ENCODE assay signal across 18 mouse cellular contexts in the genomic region with DNA sequence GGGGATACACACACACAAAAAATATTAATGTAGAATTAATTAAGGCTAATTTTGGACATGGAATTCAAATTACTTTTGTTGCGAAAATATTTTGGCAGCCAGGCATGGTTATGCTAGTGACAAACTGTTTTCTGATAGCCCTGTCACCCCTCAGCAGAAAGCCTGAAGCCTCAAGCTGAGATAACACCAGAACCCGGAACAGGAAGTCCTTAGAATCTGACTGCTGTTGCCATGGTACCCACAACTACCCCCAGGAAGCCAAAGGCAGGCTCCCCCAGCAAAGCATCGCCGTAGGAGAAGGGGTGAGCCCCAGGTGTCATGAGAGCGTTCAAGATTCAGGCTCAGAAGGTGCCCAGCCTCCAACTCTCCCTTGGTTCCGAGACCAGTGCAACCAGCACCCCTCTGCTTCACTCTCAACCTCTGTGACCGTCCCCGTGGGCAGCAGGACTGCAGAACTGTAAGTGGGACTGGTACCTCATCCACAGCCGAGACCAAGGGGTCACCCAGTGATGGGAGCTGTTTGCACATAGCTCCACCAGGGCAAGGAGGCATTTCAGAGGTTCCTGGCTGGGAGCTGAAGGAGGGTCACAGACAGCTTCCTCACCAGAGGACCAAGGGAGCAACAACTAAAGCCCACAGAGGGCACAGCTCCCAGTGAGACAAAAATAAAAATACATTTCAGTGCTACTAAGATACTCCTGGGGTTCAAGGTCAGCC. TPM values are rescaled to one million over a fixed set of nuclear protein-coding genes. Genes with fewer than 3 reads are reported as not detected.
A peak's percentile ranks its signal among the peaks of the same experiment; 100 is the strongest.
DNase-seq lines count a peak whose midpoint lies in the region; ATAC-seq and TF ChIP-seq lines count a peak whose summit lies in the region.
"Had no signal": no experiment of that assay in that cellular context is flagged by ENCODE, and none has a peak within 500 bp of the region (broad histone marks: within the 10 kb centered on the region; RNA-seq: fewer than 3 reads in every experiment).

A gene (plus strand): TSS at position 156 of the 717 bp plus-strand sequence.

- H3K4me2 ChIP-seq in heart, embryonic 13.5 days = no peak within 1 kb of the TSS
- H3K4me2 ChIP-seq in CH12.LX (ENCODE audit: insufficient read depth, low read depth, poor library complexity, severe bottlenecking) = no peak within 1 kb of the TSS
- H3K4me2 ChIP-seq in intestine, postnatal 0 days (replicated peaks; ENCODE audit: low read depth) = no peak within 1 kb of the TSS
- H3K4me2 ChIP-seq: hindbrain, embryonic 13.5 days; neural tube, embryonic 13.5 days had no signal

- in situ Hi-C loops in CH12.LX (cut with MboI; ENCODE audit: low pct_ligation_motif_present, low pct_unique_long_range_greater_than_20kb, low sequenced_read_pairs) = loop anchor here (5.0 kb wide), 1 partner anchor 138 kb away; no protein-coding TSS in a partner anchor

- H3K36me3 ChIP-seq in heart, embryonic 13.5 days = no peaks in the 10 kb centered on the region
- H3K36me3 ChIP-seq in CH12.LX (replicated peaks in 1 of 2; ENCODE audit: control insufficient read depth in 1 of 2, insufficient read depth in 1 of 2, low read length in 1 of 2) = no peaks in the 10 kb centered on the region
- no peaks in the 10 kb centered on the region for H3K36me3 ChIP-seq in intestine, postnatal 0 days (ENCODE audit: control insufficient read depth, insufficient read depth)
- H3K36me3 ChIP-seq: hindbrain, embryonic 13.5 days; neural tube, embryonic 13.5 days had no signal

- TF ChIP-seq CTCF in CH12.LX (conservative IDR thresholded peaks at IDR 0.05 in 1 of 2, IDR thresholded peaks at IDR 0.05 in 1 of 2; ENCODE audit: low read depth in 2 of 2, low read length in 2 of 2) = no peak
- no peak for TF ChIP-seq CTCF in intestine, postnatal 0 days (IDR thresholded peaks at IDR 0.05; ENCODE audit: low read depth)

- H3K79me2 ChIP-seq in CH12.LX (replicated peaks; ENCODE audit: control insufficient read depth, extremely low read depth, insufficient read depth, poor library complexity, severe bottlenecking) = no peaks in the 10 kb centered on the region

- TF ChIP-seq RAD21 in CH12.LX (IDR thresholded peaks at IDR 0.05; ENCODE audit: low read depth, low read length) = no peak

- DNase-seq in heart, postnatal 10 days = no peak
- DNase-seq in CH12.LX (ENCODE audit: extremely low read depth) = no peak
- DNase-seq in thymus, postnatal 10 days (ENCODE audit: low spot score in 2 of 2) = peak; percentile 40 to 42
- no peak for DNase-seq in spleen, adult 12 weeks (ENCODE audit: low spot score)
- no peak for DNase-seq in layer of hippocampus, postnatal 36 days
- DNase-seq: cerebellum, adult 2 months; gastrocnemius, postnatal 36 days had no signal

- 0 out of 2 replicates have a peak, but pooled peaks cover 5% of the 10 kb centered on the region for H3K27me3 ChIP-seq in heart, embryonic 13.5 days (replicated peaks)
- H3K27me3 ChIP-seq in CH12.LX (replicated peaks) = peaks cover 37% of the 10 kb centered on the region
- H3K27me3 ChIP-seq in intestine, postnatal 0 days (replicated peaks; ENCODE audit: control insufficient read depth, insufficient read depth, low read length) = no peaks in the 10 kb centered on the region
- H3K27me3 ChIP-seq: hindbrain, embryonic 13.5 days; neural tube, embryonic 13.5 days; Patski had no signal

- H3K9ac ChIP-seq in heart, embryonic 13.5 days = peak within 1 kb of the TSS; percentile 40; the same call in 1 of the 2 replicates
- H3K9ac ChIP-seq in CH12.LX (ENCODE audit: insufficient read depth, low read depth) = no peak within 1 kb of the TSS
- no peak within 1 kb of the TSS for H3K9ac ChIP-seq in intestine, postnatal 0 days (ENCODE audit: low read depth, low read length)
- H3K9ac ChIP-seq: hindbrain, embryonic 13.5 days; liver, postnatal 0 days; neural tube, embryonic 13.5 days had no signal

- intact Hi-C loops in heart, postnatal 10 days (cut with DNase I) = loop anchor here (1.0 to 5.0 kb wide), 2 partner anchors 141 to 293 kb away; no protein-coding TSS in a partner anchor

- 48% methylated on average over 9 of the region's 9 CpGs for WGBS in heart, embryonic 13.5 days
- 55% methylated on average over 9 of the region's 9 CpGs for WGBS in intestine, postnatal 0 days

- no peak for ATAC-seq in heart, embryonic 13.5 days (ENCODE audit: extremely low read depth, insufficient number of reproducible peaks, low FRiP score, low TSS enrichment)
- peak; percentile 75 for ATAC-seq in inflammation-experienced regulatory T-cells, adult 6 months
- ATAC-seq in intestine, postnatal 0 days = no peak
- ATAC-seq: midbrain, embryonic 16.5 days had no signal

- 0 out of 2 replicates have a peak within 1 kb of the TSS, but pooled peaks have one; percentile 20 for H3K27ac ChIP-seq in heart, embryonic 13.5 days (replicated peaks)
- H3K27ac ChIP-seq in CH12.LX (ENCODE audit: insufficient read depth, low read depth) = no peak within 1 kb of the TSS
- H3K27ac ChIP-seq in intestine, postnatal 0 days (ENCODE audit: low read depth, low read length) = no peak within 1 kb of the TSS
- H3K27ac ChIP-seq: hindbrain, embryonic 13.5 days; macrophage; neural tube, embryonic 13.5 days had no signal

- H3K9me3 ChIP-seq in heart, embryonic 13.5 days = no peaks in the 10 kb centered on the region
- H3K9me3 ChIP-seq in CH12.LX (replicated peaks; ENCODE audit: low read length) = no peaks in the 10 kb centered on the region
- no peaks in the 10 kb centered on the region for H3K9me3 ChIP-seq in intestine, postnatal 0 days (ENCODE audit: control insufficient read depth)
- H3K9me3 ChIP-seq: hindbrain, embryonic 13.5 days; neural tube, embryonic 13.5 days had no signal

- TF ChIP-seq POLR2A in CH12.LX (IDR thresholded peaks at IDR 0.05; ENCODE audit: low read depth, low read length) = no peak

- no peak within 1 kb of the TSS for H3K4me3 ChIP-seq in heart, embryonic 13.5 days
- no peak within 1 kb of the TSS for H3K4me3 ChIP-seq in CH12.LX (replicated peaks in 1 of 3; ENCODE audit: low read depth in 2 of 3, low read length in 2 of 3, poor library complexity in 1 of 3)
- H3K4me3 ChIP-seq in intestine, postnatal 0 days (ENCODE audit: low read depth, low read length) = no peak within 1 kb of the TSS
- H3K4me3 ChIP-seq: hindbrain, embryonic 13.5 days; neural tube, embryonic 13.5 days had no signal

- dilution Hi-C loops in CH12.LX (cut with MboI; ENCODE audit: extremely low pct_ligation_motif_present, extremely low pct_unique_long_range_greater_than_20kb, low sequenced_read_pairs) = no loop called here

- TF ChIP-seq EP300 in CH12.LX (IDR thresholded peaks at IDR 0.05; ENCODE audit: low read length) = no peak

- peaks cover 12% of the 10 kb centered on the region for H3K4me1 ChIP-seq in heart, embryonic 13.5 days
- peaks cover 3 to 9% of the 10 kb centered on the region in 2 experiments; a peak in 2 of 4 replicates for H3K4me1 ChIP-seq in CH12.LX (ENCODE audit: control insufficient read depth in 1 of 2, insufficient read depth in 2 of 2)
- H3K4me1 ChIP-seq in intestine, postnatal 0 days (replicated peaks; ENCODE audit: control insufficient read depth, insufficient read depth, low read length) = no peaks in the 10 kb centered on the region
- H3K4me1 ChIP-seq: neural tube, embryonic 13.5 days had no signal

TF ChIP-seq in CH12.LX, 34 proteins besides CTCF, POLR2A, EP300 and RAD21:
- TF ChIP-seq SIN3A (IDR thresholded peaks at IDR 0.05; ENCODE audit: low read length) (no peak), POLR2AphosphoS2 (IDR thresholded peaks at IDR 0.05; ENCODE audit: low read depth, low read length) (no peak), HCFC1 (IDR thresholded peaks at IDR 0.05; ENCODE audit: low read depth, low read length) (no peak), ELF1 (IDR thresholded peaks at IDR 0.05; ENCODE audit: low read depth, low read length) (0 out of 2 replicates have a peak, but pooled peaks have one; percentile 39), MAX (IDR thresholded peaks at IDR 0.05; ENCODE audit: low read length) (no peak), KAT2A (IDR thresholded peaks at IDR 0.05; ENCODE audit: insufficient replicate concordance, low read length) (no peak), JUN (IDR thresholded peaks at IDR 0.05; ENCODE audit: insufficient read depth, low read depth, low read length) (no peak)

RNA-seq across cellular contexts. Expression of the gene that starts here (rescaled TPM):
- 0.13 TPM in 1 of 2 replicates, not detected in the other for polyA plus RNA-seq in heart, embryonic 13.5 days (2015; fragmentation: Nextera tagmentation; extraction: Ambion mirVana)
- under 1 TPM in 1 of 2 experiments, not detected in 1; 0.22 TPM for total RNA-seq in heart, postnatal 10 days (2021)
- total RNA-seq in CH12.LX (2012; rRNA removed) (not detected in 2 replicates), CH12.LX (2014; rRNA removed) (not detected in 2 replicates)
- not detected in 2 replicates for polyA plus RNA-seq in CH12.LX (2012; ENCODE audit: insufficient read length, low read depth)
- 1 to 10 TPM; 2.1 to 7.9 (median 7.2) TPM for polyA plus RNA-seq in inflammation-experienced regulatory T-cells, adult 6 months (2017; shearing (Covaris generic))
- not detected in 2 replicates for polyA plus RNA-seq in intestine, postnatal 0 days (2015; fragmentation: Nextera tagmentation; extraction: Ambion mirVana)
- total RNA-seq in layer of hippocampus, postnatal 36 days (2021) = under 1 TPM; 0.57 to 0.61 TPM
- total RNA-seq: adrenal gland, adult 2 months; gastrocnemius, postnatal 36 days had no signal
- polyA plus RNA-seq: adrenal gland, adult 2 months; C2C12; macrophage; midbrain, embryonic 16.5 days had no signal

Comparison
In these comparisons a context has a peak if more than half of its experiments do, and no peak if none do; other contexts are left out.
1. DNase-seq: peak in thymus, postnatal 10 days (2 of 2); none in heart, postnatal 10 days (0 of 2), CH12.LX (single experiment), spleen, adult 12 weeks (single experiment) and layer of hippocampus, postnatal 36 days (0 of 2).